Mouse (Mus musculus): ENCODE measurements around the gene Hoxa6. TPM values are rescaled to one million over a fixed set of nuclear protein-coding genes. Genes with fewer than 3 reads are reported as not detected.

The Hoxa6 gene
- polyA plus RNA-seq, 1 experiment from 2014 or later: not detected

- Histone ChIP-seq H3K4me1 (peaks cover 6% of the 10 kb centered on the region; the same call in 1 of the 2 replicates), H3K4me2 (replicated peaks) (no peak overlapping the region), H3K27me3 (peaks cover 95% of the 10 kb centered on the region), H3K36me3 (no peaks in the 10 kb centered on the region), H3K9me3 (no peaks in the 10 kb centered on the region), H3K27ac (0 out of 2 replicates have a peak overlapping the region, but pooled peaks have one; percentile 23), H3K4me3 (peak overlapping the region; percentile 23; the same call in 1 of the 2 replicates), H3K9ac (no peak overlapping the region)
- WGBS: 1% methylated on average over 6 of the region's 6 CpGs
- no peak for ATAC-seq (ENCODE audit: insufficient number of reproducible peaks, insufficient read depth, low FRiP score, low TSS enrichment)
These were observed 32.1 kb downstream of the Hoxa6 start for GRCm38 (mm10) chr6:52176391-52176790.

DNA sequence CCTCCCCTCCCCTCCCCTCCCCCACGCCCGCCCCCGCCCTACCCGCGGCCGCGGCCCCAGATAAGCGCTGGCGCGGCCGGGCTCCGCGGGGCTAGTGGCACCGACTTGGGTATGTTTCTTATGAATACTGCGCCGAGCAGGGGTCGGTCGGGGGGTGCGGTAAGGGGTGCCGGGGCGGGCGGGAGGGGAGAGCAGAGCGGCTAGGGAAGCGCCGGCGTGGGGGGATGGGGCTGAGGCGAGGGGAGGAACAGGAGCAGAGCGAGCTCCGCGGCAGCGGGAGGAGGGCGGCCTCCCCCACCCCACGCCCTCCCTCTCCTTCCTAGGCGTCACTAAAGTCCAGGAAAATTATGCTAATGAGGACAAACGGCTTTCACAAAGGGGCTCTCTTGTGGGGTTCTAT is 32.7 kb downstream of the Hoxa6 start:
- peak overlapping the region; percentile 13; the same call in 1 of the 2 replicates for H3K4me2 ChIP-seq (replicated peaks)
- no peak overlapping the region; the same call in 1 of the 2 replicates for H3K9ac ChIP-seq
- H3K27me3 ChIP-seq: peaks cover 95% of the 10 kb centered on the region
- H3K36me3 ChIP-seq: no peaks in the 10 kb centered on the region
- H3K4me3 ChIP-seq: peak overlapping the region; percentile 23
- ATAC-seq (ENCODE audit: insufficient number of reproducible peaks, insufficient read depth, low FRiP score, low TSS enrichment): no peak
- H3K4me1 ChIP-seq: peaks cover 7% of the 10 kb centered on the region; the same call in 1 of the 2 replicates
- H3K27ac ChIP-seq: 0 out of 2 replicates have a peak overlapping the region, but pooled peaks have one; percentile 56
- WGBS: 0% methylated on average over 9 of the region's 35 CpGs
- H3K9me3 ChIP-seq: no peaks in the 10 kb centered on the region

DNA sequence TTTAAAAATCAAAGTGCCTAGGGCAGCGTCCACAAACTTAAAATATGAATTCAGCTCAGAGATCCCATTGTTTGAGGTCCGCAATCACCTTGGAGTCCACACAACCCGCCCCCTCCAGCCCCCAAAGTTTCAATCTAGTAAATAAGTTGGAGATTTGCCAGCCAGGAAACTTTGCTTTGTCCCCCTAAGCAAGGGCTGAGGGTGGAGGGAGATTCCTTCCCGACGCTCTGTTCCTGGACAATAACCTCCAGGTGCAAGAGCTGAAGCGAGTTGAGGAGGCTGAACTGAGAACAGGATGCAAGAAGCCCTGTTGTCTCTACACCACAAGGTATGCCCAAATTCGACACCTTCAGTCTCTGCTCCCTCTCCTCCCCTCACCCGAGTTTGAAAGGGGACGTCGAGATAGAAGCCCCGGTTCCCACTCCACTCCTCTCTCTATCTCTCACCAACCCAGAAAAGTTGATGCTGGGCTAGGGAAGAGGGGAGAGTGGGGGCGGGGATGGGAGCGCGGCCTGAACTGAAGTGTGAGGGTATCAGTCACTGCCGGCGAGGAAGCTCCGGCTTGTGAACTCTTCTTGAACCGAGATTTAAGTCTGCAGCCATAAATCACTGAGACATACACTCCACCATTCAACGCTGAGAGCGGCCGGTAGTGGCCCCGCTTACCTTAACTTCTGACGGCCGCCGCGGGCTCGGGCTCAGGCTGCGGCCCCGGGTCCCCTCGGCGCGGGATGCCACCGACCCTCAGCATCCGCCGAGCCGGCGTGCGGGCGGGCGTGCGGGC is 33.4 kb downstream of the Hoxa6 start:
- H3K36me3 ChIP-seq: no peaks in the 10 kb centered on the region
- H3K27ac ChIP-seq: 0 out of 2 replicates have a peak overlapping the region, but pooled peaks have one; percentile 56
- peaks cover 7% of the 10 kb centered on the region; the same call in 1 of the 2 replicates for H3K4me1 ChIP-seq
- peak overlapping the region; percentile 23 for H3K4me3 ChIP-seq
- no peak overlapping the region for H3K9ac ChIP-seq
- 1% methylated on average over 40 of the region's 41 CpGs for WGBS
- peaks cover 95% of the 10 kb centered on the region for H3K27me3 ChIP-seq
- H3K9me3 ChIP-seq: no peaks in the 10 kb centered on the region
- ATAC-seq (ENCODE audit: insufficient number of reproducible peaks, insufficient read depth, low FRiP score, low TSS enrichment): no peak
- H3K4me2 ChIP-seq (replicated peaks): 0 out of 2 replicates have a peak overlapping the region, but pooled peaks have one; percentile 13

DNA sequence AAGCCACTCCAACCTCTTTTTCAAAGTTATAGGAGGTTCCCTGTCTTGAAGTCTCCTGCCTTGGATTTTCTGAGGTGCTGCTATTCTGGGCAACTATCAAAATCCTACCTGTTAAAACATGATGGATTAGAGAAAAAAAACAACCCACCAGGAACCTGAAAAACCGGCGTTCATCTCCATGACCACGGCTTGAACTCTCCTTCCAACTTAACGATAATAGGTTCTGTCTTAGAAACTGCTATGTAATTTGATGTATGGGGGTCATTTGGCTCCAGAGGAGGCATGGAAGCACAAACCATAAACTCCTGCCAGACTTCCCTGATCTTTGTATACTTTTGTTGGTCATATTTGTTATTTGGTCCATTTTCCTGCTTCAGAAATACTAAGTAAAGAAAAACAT is 34.9 kb downstream of the Hoxa6 start:
- no peak overlapping the region for H3K4me3 ChIP-seq
- 3% methylated on average over 4 of the region's 4 CpGs for WGBS
- H3K36me3 ChIP-seq: no peaks in the 10 kb centered on the region
- peaks cover 7% of the 10 kb centered on the region; the same call in 1 of the 2 replicates for H3K4me1 ChIP-seq
- ATAC-seq (ENCODE audit: insufficient number of reproducible peaks, insufficient read depth, low FRiP score, low TSS enrichment): no peak
- H3K9me3 ChIP-seq: no peaks in the 10 kb centered on the region
- H3K9ac ChIP-seq: no peak overlapping the region
- no peak overlapping the region for H3K27ac ChIP-seq
- H3K4me2 ChIP-seq (replicated peaks): peak overlapping the region; percentile 44; the same call in 1 of the 2 replicates
- peaks cover 89% of the 10 kb centered on the region for H3K27me3 ChIP-seq

GRCm38 (mm10) chr6:52172501-52172900 is 36.0 kb downstream of the Hoxa6 start:
- no peak for ATAC-seq (ENCODE audit: insufficient number of reproducible peaks, insufficient read depth, low FRiP score, low TSS enrichment)

DNA sequence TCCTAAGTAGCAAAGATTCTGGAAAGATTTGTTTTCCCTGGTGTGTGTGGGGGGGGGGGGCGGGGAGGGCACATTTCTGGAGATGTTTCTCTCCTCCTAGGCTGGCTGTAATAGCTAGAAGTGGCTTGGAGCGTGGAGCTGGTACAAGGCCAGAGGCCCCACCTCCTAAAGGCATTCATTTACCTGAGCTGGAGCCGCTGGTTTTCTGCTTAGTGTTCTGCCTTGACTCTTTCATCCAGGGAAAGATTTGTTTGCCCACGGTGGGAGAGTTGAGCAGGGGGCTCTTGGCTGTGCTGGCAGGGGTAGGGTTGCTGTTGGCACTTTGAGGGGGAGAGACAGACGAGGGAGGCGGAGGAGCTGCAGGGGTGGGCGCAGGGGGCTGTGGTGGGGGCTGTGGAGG is 36.6 kb downstream of the Hoxa6 start:
- H3K27me3 ChIP-seq: peaks cover 89% of the 10 kb centered on the region
- no peak overlapping the region for H3K9ac ChIP-seq
- no peak for ATAC-seq (ENCODE audit: insufficient number of reproducible peaks, insufficient read depth, low FRiP score, low TSS enrichment)
- no peaks in the 10 kb centered on the region for H3K9me3 ChIP-seq
- peak overlapping the region; percentile 22 for H3K4me3 ChIP-seq
- peaks cover 7% of the 10 kb centered on the region; the same call in 1 of the 2 replicates for H3K4me1 ChIP-seq
- 0 out of 2 replicates have a peak overlapping the region, but pooled peaks have one; percentile 57 for H3K27ac ChIP-seq
- WGBS: 5% methylated on average over 6 of the region's 7 CpGs
- peak overlapping the region; percentile 44 for H3K4me2 ChIP-seq (replicated peaks)
- H3K36me3 ChIP-seq: no peaks in the 10 kb centered on the region

More at GRCm38 (mm10) chr6:52172501-52172900, 36.0 kb downstream of the Hoxa6 start:
- H3K4me1 ChIP-seq: peaks cover 7% of the 10 kb centered on the region; the same call in 1 of the 2 replicates
- under 1% methylated on average over 35 of the region's 35 CpGs for WGBS
- peak overlapping the region; percentile 22 for H3K4me3 ChIP-seq
- H3K9ac ChIP-seq: no peak overlapping the region
- no peaks in the 10 kb centered on the region for H3K9me3 ChIP-seq
- no peaks in the 10 kb centered on the region for H3K36me3 ChIP-seq
- H3K4me2 ChIP-seq (replicated peaks): peak overlapping the region; percentile 44
- H3K27ac ChIP-seq: 0 out of 2 replicates have a peak overlapping the region, but pooled peaks have one; percentile 57
- peaks cover 90% of the 10 kb centered on the region for H3K27me3 ChIP-seq

GRCm38 (mm10) chr6:52171331-52171730 is 37.2 kb downstream of the Hoxa6 start:
- 6% methylated on average over 4 of the region's 4 CpGs for WGBS
- ATAC-seq (ENCODE audit: insufficient number of reproducible peaks, insufficient read depth, low FRiP score, low TSS enrichment): no peak
- 0 out of 2 replicates have a peak overlapping the region, but pooled peaks have one; percentile 24 for H3K27ac ChIP-seq
- no peaks in the 10 kb centered on the region for H3K9me3 ChIP-seq
- no peaks in the 10 kb centered on the region for H3K36me3 ChIP-seq
- no peak overlapping the region for H3K9ac ChIP-seq
- H3K4me1 ChIP-seq: peaks cover 7% of the 10 kb centered on the region; the same call in 1 of the 2 replicates
- no peak overlapping the region for H3K4me2 ChIP-seq (replicated peaks)
- H3K27me3 ChIP-seq: peaks cover 89% of the 10 kb centered on the region
- no peak overlapping the region for H3K4me3 ChIP-seq

- Histone ChIP-seq H3K27me3 (peaks cover 89% of the 10 kb centered on the region), H3K27ac (peak overlapping the region; percentile 24; the same call in 1 of the 2 replicates), H3K4me2 (replicated peaks) (peak overlapping the region; percentile 34), H3K36me3 (no peaks in the 10 kb centered on the region), H3K4me3 (0 out of 2 replicates have a peak overlapping the region, but pooled peaks have one; percentile 15), H3K9ac (no peak overlapping the region), H3K9me3 (no peaks in the 10 kb centered on the region), H3K4me1 (peaks cover 7% of the 10 kb centered on the region; the same call in 1 of the 2 replicates)
- ATAC-seq (ENCODE audit: insufficient number of reproducible peaks, insufficient read depth, low FRiP score, low TSS enrichment): no peak
- WGBS: 5% methylated on average over 5 of the region's 5 CpGs
These were observed 37.7 kb downstream of the Hoxa6 start for GRCm38 (mm10) chr6:52170898-52171223.

- peaks cover 88% of the 10 kb centered on the region for H3K27me3 ChIP-seq
- H3K9ac ChIP-seq: no peak overlapping the region
- WGBS: 2% methylated on average over 40 of the region's 40 CpGs
- peak overlapping the region; percentile 24; the same call in 1 of the 2 replicates for H3K27ac ChIP-seq
- H3K4me1 ChIP-seq: peaks cover 7% of the 10 kb centered on the region; the same call in 1 of the 2 replicates
- no peaks in the 10 kb centered on the region for H3K9me3 ChIP-seq
- peak overlapping the region; percentile 34 for H3K4me2 ChIP-seq (replicated peaks)
- no peaks in the 10 kb centered on the region for H3K36me3 ChIP-seq
- ATAC-seq (ENCODE audit: insufficient number of reproducible peaks, insufficient read depth, low FRiP score, low TSS enrichment): no peak
- H3K4me3 ChIP-seq: peak overlapping the region; percentile 15
These were observed 38.2 kb downstream of the Hoxa6 start for GRCm38 (mm10) chr6:52170166-52170897.

GRCm38 (mm10) chr6:52169499-52170165 is 38.9 kb downstream of the Hoxa6 start:
- Histone ChIP-seq H3K27ac (no peak overlapping the region), H3K36me3 (no peaks in the 10 kb centered on the region), H3K4me2 (replicated peaks) (peak overlapping the region; percentile 34), H3K9ac (no peak overlapping the region), H3K27me3 (peaks cover 88% of the 10 kb centered on the region), H3K4me1 (peaks cover 7% of the 10 kb centered on the region; the same call in 1 of the 2 replicates), H3K4me3 (peak overlapping the region; percentile 15), H3K9me3 (no peaks in the 10 kb centered on the region)
- 6% methylated on average over 16 of the region's 16 CpGs for WGBS
- 0 out of 2 replicates have a peak, but pooled peaks have one; percentile 41 for ATAC-seq (ENCODE audit: insufficient number of reproducible peaks, insufficient read depth, low FRiP score, low TSS enrichment)
